Mouse (Mus musculus) liver, embryonic 11.5 days (tissue): ENCODE measurements around the gene Rsbn1l. TPM values are rescaled to one million over a fixed set of nuclear protein-coding genes. Genes with fewer than 3 reads are reported as not detected.

Source experiments
- ATAC-seq: fragments of 200-750 bp; cut with Nextera tagmentation; replicated peaks from 2 replicates; pipeline ENCODE4 v1.8.0; 2017; ENCODE audit warnings: moderate number of reproducible peaks, mild to moderate bottlenecking, moderate TSS enrichment, moderate library complexity; ENCODE audit not compliant: low FRiP score
- DNase-seq: peaks from one replicate; pipeline ENCODE4 v3.0.0-alpha.2; 2017; ENCODE audit warnings: low spot score
- H3K27ac ChIP-seq: fragments of 300-500 bp; sonication (generic); 2 replicates; pipeline ENCODE4 v1.5.1; 2014; ENCODE audit warnings: mild to moderate bottlenecking, low read depth, low read length, control low read depth
- H3K27me3 ChIP-seq: fragments of 300-500 bp; sonication (generic); replicated peaks from 2 replicates; pipeline ENCODE4 v1.6.1; 2014; ENCODE audit warnings: low read length, mixed read lengths; ENCODE audit not compliant: control insufficient read depth, insufficient read depth
- H3K36me3 ChIP-seq: fragments of 300-500 bp; sonication (generic); 2 replicates; pipeline ENCODE4 v1.6.1; 2014; ENCODE audit warnings: mild to moderate bottlenecking, low read length, moderate library complexity, mixed read lengths; ENCODE audit not compliant: control insufficient read depth, insufficient read depth
- H3K4me1 ChIP-seq: fragments of 300-500 bp; sonication (generic); replicated peaks from 2 replicates; pipeline ENCODE4 v1.6.1; 2014; ENCODE audit warnings: low read length, mixed read lengths; ENCODE audit not compliant: control insufficient read depth, insufficient read depth
- H3K4me2 ChIP-seq: fragments of 300-500 bp; sonication (generic); 2 replicates; pipeline ENCODE4 v1.6.1; 2014; ENCODE audit warnings: mild to moderate bottlenecking, control low read depth, moderate library complexity
- H3K4me3 ChIP-seq: fragments of 300-500 bp; sonication (generic); 2 replicates; pipeline ENCODE4 v1.5.1; 2014; ENCODE audit warnings: low read depth, low read length, control low read depth
- H3K9ac ChIP-seq: fragments of 300-500 bp; sonication (generic); 2 replicates; pipeline ENCODE4 v1.6.1; 2014; ENCODE audit warnings: low read depth, low read length, control low read depth
- H3K9me3 ChIP-seq: fragments of 300-500 bp; sonication (generic); 2 replicates; pipeline ENCODE4 v1.6.1; 2016; ENCODE audit warnings: low read length, inconsistent platforms, mixed read lengths; ENCODE audit not compliant: control insufficient read depth
- WGBS: fragments of 180-500 bp; shearing (Covaris S2); extraction: QIAGEN DNeasy Blood & Tissue Kit; methylation state at CpG from one replicate; pipeline ENCODE4 v1.1.7; 2014; 5-methylcytosine and 5-hydroxymethylcytosine counted together
- polyA plus RNA-seq: library from polyadenylated mRNA; unstranded; fragments of >200 nt; fragmentation: Nextera tagmentation; extraction: Ambion mirVana; gene quantifications from 2 replicates; pipeline ENCODE4 v1.2.1, GENCODE M21; 2014

The Rsbn1l gene
- polyA plus RNA-seq, 1 experiment from 2014 or later = 11.0 TPM

GRCm38 (mm10) chr5:20974690-20975089 lies 18.5 kb upstream of the Rsbn1l start:
- no peak for DNase-seq
- no peak overlapping the region for H3K27ac ChIP-seq
- no peak overlapping the region for H3K9ac ChIP-seq
- 47% methylated on average over 4 of the region's 4 CpGs for WGBS
- no peaks in the 10 kb centered on the region for H3K36me3 ChIP-seq
- no peak overlapping the region for H3K4me2 ChIP-seq
- peak; percentile 36; the same call in 1 of the 2 replicates for ATAC-seq
- H3K4me3 ChIP-seq = no peak overlapping the region
- no peaks in the 10 kb centered on the region for H3K27me3 ChIP-seq
- H3K4me1 ChIP-seq = no peaks in the 10 kb centered on the region
- H3K9me3 ChIP-seq = no peaks in the 10 kb centered on the region

- no peak overlapping the region for H3K9ac ChIP-seq
- H3K4me3 ChIP-seq = no peak overlapping the region
- 56% methylated on average over 6 of the region's 7 CpGs for WGBS
- no peaks in the 10 kb centered on the region for H3K4me1 ChIP-seq
- H3K9me3 ChIP-seq = no peaks in the 10 kb centered on the region
- H3K4me2 ChIP-seq = no peak overlapping the region
- ATAC-seq = no peak
- H3K27me3 ChIP-seq = no peaks in the 10 kb centered on the region
- DNase-seq = no peak
- no peak overlapping the region for H3K27ac ChIP-seq
- no peaks in the 10 kb centered on the region for H3K36me3 ChIP-seq
Measured at GRCm38 (mm10) chr5:20973999-20974398, 17.8 kb upstream of the Rsbn1l start.

- Histone ChIP-seq H3K4me1 (0 out of 2 replicates have a peak, but pooled peaks cover under 1% of the 10 kb centered on the region), H3K4me3 (no peak overlapping the region), H3K27me3 (no peaks in the 10 kb centered on the region), H3K9me3 (no peaks in the 10 kb centered on the region), H3K36me3 (no peaks in the 10 kb centered on the region), H3K9ac (no peak overlapping the region), H3K4me2 (no peak overlapping the region), H3K27ac (no peak overlapping the region)
- ATAC-seq (no peak), DNase-seq (no peak)
- 48% methylated on average over 5 of the region's 5 CpGs for WGBS
Measured at GRCm38 (mm10) chr5:20973069-20973468, 16.9 kb upstream of the Rsbn1l start.

GRCm38 (mm10) chr5:20968963-20969362 lies 12.8 kb upstream of the Rsbn1l start:
- 45% methylated on average over 9 of the region's 9 CpGs for WGBS
- peak; percentile 67; the same call in 1 of the 2 replicates for ATAC-seq
- Histone ChIP-seq H3K4me1 (0 out of 2 replicates have a peak, but pooled peaks cover 3% of the 10 kb centered on the region), H3K4me3 (no peak overlapping the region), H3K9me3 (no peaks in the 10 kb centered on the region), H3K27ac (no peak overlapping the region), H3K4me2 (no peak overlapping the region), H3K27me3 (no peaks in the 10 kb centered on the region), H3K36me3 (no peaks in the 10 kb centered on the region), H3K9ac (no peak overlapping the region)
- peak; percentile 61 for DNase-seq

- no peak for DNase-seq
- ATAC-seq = no peak; the same call in 1 of the 2 replicates
- Histone ChIP-seq H3K4me3 (no peak overlapping the region), H3K36me3 (no peaks in the 10 kb centered on the region), H3K9ac (no peak overlapping the region), H3K4me2 (no peak overlapping the region), H3K27ac (no peak overlapping the region), H3K4me1 (0 out of 2 replicates have a peak, but pooled peaks cover 3% of the 10 kb centered on the region), H3K27me3 (no peaks in the 10 kb centered on the region), H3K9me3 (no peaks in the 10 kb centered on the region)
- WGBS = 58% methylated on average over 9 of the region's 9 CpGs
Measured at GRCm38 (mm10) chr5:20968493-20968892, 12.3 kb upstream of the Rsbn1l start.

- no peaks in the 10 kb centered on the region for H3K36me3 ChIP-seq
- no peaks in the 10 kb centered on the region for H3K9me3 ChIP-seq
- H3K4me3 ChIP-seq = no peak overlapping the region
- ATAC-seq = peak; percentile 54; the same call in 1 of the 2 replicates
- H3K27ac ChIP-seq = no peak overlapping the region
- DNase-seq = no peak
- no peak overlapping the region for H3K4me2 ChIP-seq
- no peak overlapping the region for H3K9ac ChIP-seq
- 23% methylated on average over 4 of the region's 4 CpGs for whole genome bisulfite sequencing
- no peaks in the 10 kb centered on the region for H3K27me3 ChIP-seq
- 0 out of 2 replicates have a peak, but pooled peaks cover 3% of the 10 kb centered on the region for H3K4me1 ChIP-seq
Measured at GRCm38 (mm10) chr5:20967942-20968341, 11.7 kb upstream of the Rsbn1l start.

- no peak overlapping the region for H3K4me2 ChIP-seq
- 86% methylated on average over 6 of the region's 6 CpGs for WGBS
- no peaks in the 10 kb centered on the region for H3K9me3 ChIP-seq
- no peak for DNase-seq
- ATAC-seq = no peak
- H3K9ac ChIP-seq = no peak overlapping the region
- no peak overlapping the region for H3K27ac ChIP-seq
- peaks cover 6% of the 10 kb centered on the region; the same call in 1 of the 2 replicates for H3K4me1 ChIP-seq
- no peaks in the 10 kb centered on the region for H3K36me3 ChIP-seq
- H3K27me3 ChIP-seq = no peaks in the 10 kb centered on the region
- no peak overlapping the region for H3K4me3 ChIP-seq
Measured at GRCm38 (mm10) chr5:20964446-20964845, 8.2 kb upstream of the Rsbn1l start.

- H3K4me2 ChIP-seq = no peak overlapping the region
- H3K4me1 ChIP-seq = peaks cover 6% of the 10 kb centered on the region; the same call in 1 of the 2 replicates
- DNase-seq = no peak
- H3K4me3 ChIP-seq = no peak overlapping the region
- 93% methylated on average over 9 of the region's 9 CpGs for WGBS
- H3K27me3 ChIP-seq = no peaks in the 10 kb centered on the region
- no peak for ATAC-seq
- no peak overlapping the region for H3K9ac ChIP-seq
- no peaks in the 10 kb centered on the region for H3K9me3 ChIP-seq
- no peaks in the 10 kb centered on the region for H3K36me3 ChIP-seq
- no peak overlapping the region for H3K27ac ChIP-seq
Measured at GRCm38 (mm10) chr5:20963295-20963694, 7.1 kb upstream of the Rsbn1l start.

- no peak for ATAC-seq
- H3K4me3 ChIP-seq = no peak overlapping the region
- H3K9ac ChIP-seq = no peak overlapping the region
- H3K36me3 ChIP-seq = peaks cover 6% of the 10 kb centered on the region
- H3K9me3 ChIP-seq = peaks cover 5% of the 10 kb centered on the region; the same call in 1 of the 2 replicates
- H3K27ac ChIP-seq = no peak overlapping the region
- no peak overlapping the region for H3K4me2 ChIP-seq
- H3K4me1 ChIP-seq = peaks cover 3% of the 10 kb centered on the region; the same call in 1 of the 2 replicates
- 91% methylated on average over 2 of the region's 2 CpGs for WGBS
- H3K27me3 ChIP-seq = no peaks in the 10 kb centered on the region
- DNase-seq = no peak
Measured at GRCm38 (mm10) chr5:20960927-20961326, 4.7 kb upstream of the Rsbn1l start.
